Mouse (Mus musculus) layer of hippocampus, adult 18-20 months (tissue): Measurements from ENCODE around the gene Olfr606. TPM values are rescaled to one million over a fixed set of nuclear protein-coding genes. Genes with fewer than 3 reads are reported as not detected.
"Not testable (repeated sequence)": the region's sequence is repeated elsewhere in the genome, so short reads cannot be mapped to it uniquely, and the experiment has no call there.

ENCODE experiments used
- DNase-seq, 2 experiments: peaks; one replicate each; pipeline ENCODE4 v3.0.0; 2022; ENCODE audit warnings: low spot score in 2 of 2
- long read RNA-seq: library from polyadenylated mRNA; stranded (forward); transcript quantifications from one replicate; pipeline ENCODE4 v2.0.0, GENCODE M21; 2021
- microRNA-seq, 2 experiments: library from miRNA; unstranded; fragments of <30 nt; microRNA quantifications; one replicate each; pipeline ENCODE4 v1.2.0; 2021
- total RNA-seq, 2 experiments: library from RNA; stranded (reverse); gene quantifications; 2 replicates each; pipeline ENCODE4 v1.2.3; 2021

The Olfr606 gene
- total RNA-seq = not detected
- long read RNA-seq = 0 reads

- no peak for DNase-seq
Measured at GRCm38 (mm10) chr7:103448746-103449145, at the start of gene Olfr606. Olfr606 (plus strand) TSS chr7:103449046.

GRCm38 (mm10) chr7:103406521-103407055, 42.3 kb upstream of the Olfr606 start:
- not testable (repeated sequence) for DNase-seq

DNA sequence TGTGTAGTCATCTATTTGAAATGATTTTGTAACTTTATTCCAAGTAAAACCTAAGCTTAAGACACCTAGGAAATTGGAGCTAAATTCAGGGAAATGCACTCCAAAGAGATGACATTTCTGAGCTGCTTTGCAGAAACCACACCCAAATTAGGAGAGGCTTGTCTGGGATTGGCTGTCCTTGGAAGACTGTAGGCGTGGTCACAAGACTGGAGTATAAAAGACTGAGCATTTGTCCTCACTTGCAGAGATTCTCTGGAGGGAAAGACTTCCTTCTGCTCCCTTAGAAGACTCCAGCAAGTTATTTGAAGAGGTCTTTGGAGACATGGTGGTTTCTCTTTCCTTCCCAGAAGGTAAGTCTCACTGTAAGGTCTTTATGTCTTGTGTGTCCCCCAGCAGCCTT, 34.1 kb upstream of the Olfr606 start, which contains the start of gene Usp17lc:
Gene Usp17lc, plus strand, starts transcription at position 301 of the 400 bp plus-strand sequence.
- not testable (repeated sequence) for DNase-seq

GRCm38 (mm10) chr7:103445339-103445738, 3.5 kb upstream of the Olfr606 start, which contains the start of gene Olfr605:
Olfr605 (minus strand) TSS chr7:103445439.
- DNase-seq = no peak

DNA sequence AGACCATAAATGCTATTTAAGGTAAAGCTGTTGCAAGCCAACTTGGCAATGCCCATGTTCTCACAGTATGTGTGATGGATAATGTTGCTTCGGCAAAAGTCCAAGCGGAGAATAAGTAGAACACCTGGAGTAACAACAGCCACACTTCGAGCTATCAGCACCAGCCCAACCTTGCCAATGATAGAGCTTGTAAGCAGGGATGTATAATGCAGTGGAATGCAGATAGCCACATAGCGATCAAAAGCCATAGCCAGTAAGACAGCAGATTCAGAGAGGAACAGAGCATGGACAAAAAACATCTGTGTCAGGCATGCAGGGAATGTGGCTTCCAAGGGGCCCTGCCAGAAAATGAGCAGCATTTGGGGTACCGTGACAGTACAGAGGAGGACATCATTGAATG, 11.7 kb downstream of the Olfr606 start:
- no peak for DNase-seq

DNA sequence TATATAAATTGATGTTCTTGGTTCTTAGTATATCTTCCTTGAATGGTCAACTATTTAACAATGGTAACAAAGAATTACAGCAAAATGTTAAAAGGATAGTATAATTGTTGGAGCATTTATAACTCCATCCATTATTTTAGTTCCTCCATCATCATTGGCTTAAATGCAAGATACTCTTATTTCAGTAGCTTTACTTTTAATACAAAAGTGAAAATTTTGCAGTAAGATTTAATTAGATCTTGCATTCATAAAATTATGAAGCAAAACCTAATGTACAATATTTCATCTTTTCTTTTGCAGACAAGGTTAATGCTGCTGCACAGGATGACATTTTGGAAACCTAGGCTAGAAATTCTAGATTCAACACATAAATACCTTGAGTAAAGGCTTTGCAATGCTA, 20.7 kb downstream of the Olfr606 start, which contains the start of gene Olfr608:
Gene Olfr608, plus strand, starts transcription at position 301 of the 400 bp plus-strand sequence.
- no peak for DNase-seq

- DNase-seq = not testable (repeated sequence)
Measured at GRCm38 (mm10) chr7:103477106-103477505, 28.3 kb downstream of the Olfr606 start.

GRCm38 (mm10) chr7:103497962-103498361, 49.1 kb downstream of the Olfr606 start, which contains the start of gene Olfr609:
Olfr609 (minus strand) TSS chr7:103498062.
- no peak for DNase-seq

Small RNA genes lying within 50 kb of the gene (microRNA-seq; reads per million reads assigned to microRNA genes)
- 0 reads per million in 2 experiments for gene Gm25774

Other genes starting within 250 kb of the Olfr606 start
- gene Olfr593, start 237.2 kb upstream of the Olfr606 start, total RNA-seq = not detected
- not detected for gene Olfr594, start 232.1 kb upstream of the Olfr606 start, total RNA-seq
- gene Usp17ld, start 196.5 kb upstream of the Olfr606 start, total RNA-seq = not detected
- gene Olfr596, start 143.4 kb upstream of the Olfr606 start, total RNA-seq = not detected
- not detected for gene Olfr597, start 132.7 kb upstream of the Olfr606 start, total RNA-seq
- not detected for gene Olfr598, start 125.5 kb upstream of the Olfr606 start, total RNA-seq
- gene Olfr599, start 113.1 kb upstream of the Olfr606 start, total RNA-seq = not detected
- not detected for gene Olfr600, start 99.4 kb upstream of the Olfr606 start, total RNA-seq
- not detected for gene Olfr601, start 86.4 kb upstream of the Olfr606 start, total RNA-seq
- not detected for gene Olfr603, start 62.9 kb upstream of the Olfr606 start, total RNA-seq
- gene Usp17lc, start 34.0 kb upstream of the Olfr606 start, total RNA-seq = not detected
- not detected for gene Olfr605, start 3.6 kb upstream of the Olfr606 start, total RNA-seq
- not detected for gene Olfr607, start 15.1 kb downstream of the Olfr606 start, total RNA-seq
- gene Olfr608, start 20.8 kb downstream of the Olfr606 start, total RNA-seq = not detected
- gene Olfr609, start 49.0 kb downstream of the Olfr606 start, total RNA-seq = not detected
- not detected for gene Olfr610, start 63.1 kb downstream of the Olfr606 start, total RNA-seq
- not detected for gene Olfr611, start 71.8 kb downstream of the Olfr606 start, total RNA-seq
- not detected for gene Olfr612, start 93.7 kb downstream of the Olfr606 start, total RNA-seq
- gene Olfr613, start 99.0 kb downstream of the Olfr606 start, total RNA-seq = not detected
- not detected for gene Olfr615, start 107.0 kb downstream of the Olfr606 start, total RNA-seq
- gene Olfr616, start 120.1 kb downstream of the Olfr606 start, total RNA-seq = not detected
- not detected for gene Olfr617, start 124.0 kb downstream of the Olfr606 start, total RNA-seq
- not detected for gene Olfr618, start 141.1 kb downstream of the Olfr606 start, total RNA-seq
- gene Olfr619, start 151.5 kb downstream of the Olfr606 start, total RNA-seq = not detected
- gene Olfr620, start 163.5 kb downstream of the Olfr606 start, total RNA-seq = not detected
- not detected for gene Olfr622, start 193.7 kb downstream of the Olfr606 start, total RNA-seq
- gene Olfr623, start 214.7 kb downstream of the Olfr606 start, total RNA-seq = not detected
- gene Olfr624, start 222.1 kb downstream of the Olfr606 start, total RNA-seq = under 1 TPM in 1 of 2 experiments, not detected in 1; 0.05 TPM
- gene Olfr625-ps1, start 233.7 kb downstream of the Olfr606 start, total RNA-seq = not detected